Mouse (Mus musculus) midbrain, postnatal 0 days (tissue): ENCODE results near the gene Ldlrad3. TPM values are rescaled to one million over a fixed set of nuclear protein-coding genes. Genes with fewer than 3 reads are reported as not detected.

Source experiments
- ATAC-seq: fragments of 200-750 bp; cut with Nextera tagmentation; 2 replicates; pipeline ENCODE4 v1.8.0; 2017; ENCODE audit warnings: moderate number of reproducible peaks, mild to moderate bottlenecking, moderate TSS enrichment, moderate library complexity; ENCODE audit not compliant: low FRiP score
- DNase-seq: peaks from one replicate; pipeline ENCODE4 v3.0.0-alpha.2; 2015; ENCODE audit warnings: low spot score
- H3K27ac ChIP-seq: fragments of 300-500 bp; sonication (generic); 2 replicates; pipeline ENCODE4 v1.5.1; 2014; ENCODE audit warnings: low read depth, mild to moderate bottlenecking, low read length, mixed read lengths
- H3K27me3 ChIP-seq: fragments of 300-500 bp; sonication (generic); 2 replicates; pipeline ENCODE4 v1.6.1; 2014; ENCODE audit warnings: low read length, control low read depth, mixed read lengths; ENCODE audit not compliant: insufficient read depth
- H3K36me3 ChIP-seq: fragments of 300-500 bp; sonication (generic); 2 replicates; pipeline ENCODE4 v1.6.1; 2014; ENCODE audit warnings: low read length, control low read depth, mixed read lengths; ENCODE audit not compliant: insufficient read depth
- H3K4me1 ChIP-seq: fragments of 300-500 bp; sonication (generic); 2 replicates; pipeline ENCODE4 v1.6.1; 2014; ENCODE audit warnings: mild to moderate bottlenecking, control low read depth, antibody characterized with exemption, low read length, mixed read lengths; ENCODE audit not compliant: insufficient read depth
- H3K4me2 ChIP-seq: fragments of 300-500 bp; sonication (generic); 2 replicates; pipeline ENCODE4 v1.6.1; 2014; ENCODE audit warnings: low read depth, mild to moderate bottlenecking, low read length, mixed read lengths; ENCODE audit not compliant: poor library complexity, severe bottlenecking
- H3K4me3 ChIP-seq: fragments of 300-500 bp; sonication (generic); 2 replicates; pipeline ENCODE4 v1.5.1; 2014; ENCODE audit warnings: low read depth, mild to moderate bottlenecking, low read length, moderate library complexity
- H3K9ac ChIP-seq: fragments of 300-500 bp; sonication (generic); replicated peaks from 2 replicates; pipeline ENCODE4 v1.6.1; 2014; ENCODE audit warnings: mild to moderate bottlenecking, low read length, moderate library complexity, mixed read lengths; ENCODE audit not compliant: poor library complexity, severe bottlenecking
- H3K9me3 ChIP-seq: fragments of 300-500 bp; sonication (generic); 2 replicates; pipeline ENCODE4 v1.6.1; 2016; ENCODE audit warnings: low read length, control low read depth
- CTCF ChIP-seq: IDR thresholded peaks from 2 replicates; pipeline ENCODE4 v1.5.1; 2016; ENCODE audit warnings: antibody characterized with exemption, mild to moderate bottlenecking
- WGBS: fragments of 180-500 bp; shearing (Covaris S2); extraction: QIAGEN DNeasy Blood & Tissue Kit; methylation state at CpG from one replicate; pipeline ENCODE4 v1.1.7; 2014; 5-methylcytosine and 5-hydroxymethylcytosine counted together
- polyA plus RNA-seq: library from polyadenylated mRNA; unstranded; fragments of >200 nt; fragmentation: Nextera tagmentation; extraction: Ambion mirVana; gene quantifications from 2 replicates; pipeline ENCODE4 v1.2.1, GENCODE M21; 2015
- total RNA-seq: library from RNA; depleted of rRNA; stranded (reverse); fragments of >200 nt; gene quantifications from 2 replicates; pipeline ENCODE4 v1.2.3, GENCODE M21; 2014

Ldlrad3 gene
- total and polyA plus RNA-seq, 2 experiments from 2014 or later = 18.4 to 25.0 TPM

GRCm38 (mm10) chr2:102128500-102129030 is 57.6 kb downstream of the Ldlrad3 start:
- Histone ChIP-seq H3K4me2 (no peak overlapping the region), H3K4me1 (peaks cover 13% of the 10 kb centered on the region), H3K4me3 (no peak overlapping the region), H3K9ac (no peak overlapping the region), H3K9me3 (no peaks in the 10 kb centered on the region), H3K27me3 (no peaks in the 10 kb centered on the region), H3K27ac (0 out of 2 replicates have a peak overlapping the region, but pooled peaks have one; percentile 26), H3K36me3 (no peaks in the 10 kb centered on the region)
- DNase-seq (peak; percentile 40), ATAC-seq (no peak)
- TF ChIP-seq CTCF = no peak
- WGBS = 56% methylated on average over 14 of the region's 14 CpGs

- WGBS = 75% methylated on average over 8 of the region's 8 CpGs
- H3K36me3 ChIP-seq = no peaks in the 10 kb centered on the region
- H3K4me1 ChIP-seq = peaks cover 10% of the 10 kb centered on the region; the same call in 1 of the 2 replicates
- H3K4me3 ChIP-seq = no peak overlapping the region
- no peak overlapping the region for H3K4me2 ChIP-seq
- no peak overlapping the region for H3K9ac ChIP-seq
- ATAC-seq (no peak), DNase-seq (no peak)
- H3K9me3 ChIP-seq = no peaks in the 10 kb centered on the region
- H3K27ac ChIP-seq = 0 out of 2 replicates have a peak overlapping the region, but pooled peaks have one; percentile 26
- no peaks in the 10 kb centered on the region for H3K27me3 ChIP-seq
- TF ChIP-seq CTCF = no peak
Measured at GRCm38 (mm10) chr2:102127791-102128387, 58.3 kb downstream of the Ldlrad3 start.

GRCm38 (mm10) chr2:102127221-102127620 is 59.0 kb downstream of the Ldlrad3 start:
- Histone ChIP-seq H3K4me1 (peaks cover 10% of the 10 kb centered on the region; the same call in 1 of the 2 replicates), H3K9ac (no peak overlapping the region), H3K27ac (no peak overlapping the region), H3K36me3 (no peaks in the 10 kb centered on the region), H3K4me2 (no peak overlapping the region), H3K4me3 (no peak overlapping the region), H3K27me3 (no peaks in the 10 kb centered on the region), H3K9me3 (no peaks in the 10 kb centered on the region)
- DNase-seq (no peak), ATAC-seq (no peak)
- no peak for TF ChIP-seq CTCF
- 85% methylated on average over 9 of the region's 9 CpGs for WGBS

- DNase-seq (no peak), ATAC-seq (no peak)
- H3K36me3 ChIP-seq = no peaks in the 10 kb centered on the region
- no peak overlapping the region for H3K4me3 ChIP-seq
- H3K4me1 ChIP-seq = 0 out of 2 replicates have a peak, but pooled peaks cover 8% of the 10 kb centered on the region
- no peak overlapping the region for H3K27ac ChIP-seq
- no peak overlapping the region for H3K4me2 ChIP-seq
- no peaks in the 10 kb centered on the region for H3K27me3 ChIP-seq
- H3K9me3 ChIP-seq = no peaks in the 10 kb centered on the region
- no peak for TF ChIP-seq CTCF
- H3K9ac ChIP-seq = no peak overlapping the region
- WGBS = 85% methylated on average over 7 of the region's 7 CpGs
Measured at GRCm38 (mm10) chr2:102126076-102126475, 60.1 kb downstream of the Ldlrad3 start.

DNA sequence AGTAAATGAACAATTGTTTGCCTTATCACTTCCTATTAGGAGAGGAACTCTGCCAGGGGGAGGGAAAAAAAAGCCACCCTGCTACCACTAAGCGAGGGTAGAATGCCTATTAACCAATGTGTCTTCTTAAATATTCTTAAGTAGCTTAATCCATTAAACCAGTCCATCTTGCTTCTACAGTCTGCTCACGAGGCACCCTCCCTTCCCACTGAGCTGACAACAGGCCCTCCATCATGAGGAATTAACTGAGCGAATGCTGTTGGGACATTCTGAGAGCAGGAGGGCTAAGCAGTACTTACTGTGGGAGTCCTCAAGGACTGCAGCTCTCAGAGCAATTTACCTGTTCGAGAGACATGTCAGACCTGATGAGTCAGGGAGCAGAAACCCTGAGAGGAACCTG is 61.1 kb downstream of the Ldlrad3 start:
- Histone ChIP-seq H3K4me1 (0 out of 2 replicates have a peak, but pooled peaks cover 8% of the 10 kb centered on the region), H3K27ac (no peak overlapping the region), H3K36me3 (no peaks in the 10 kb centered on the region), H3K9ac (no peak overlapping the region), H3K9me3 (no peaks in the 10 kb centered on the region), H3K4me2 (no peak overlapping the region), H3K4me3 (no peak overlapping the region), H3K27me3 (no peaks in the 10 kb centered on the region)
- ATAC-seq (no peak), DNase-seq (no peak)
- WGBS = 68% methylated on average over 4 of the region's 4 CpGs
- no peak for TF ChIP-seq CTCF

DNA sequence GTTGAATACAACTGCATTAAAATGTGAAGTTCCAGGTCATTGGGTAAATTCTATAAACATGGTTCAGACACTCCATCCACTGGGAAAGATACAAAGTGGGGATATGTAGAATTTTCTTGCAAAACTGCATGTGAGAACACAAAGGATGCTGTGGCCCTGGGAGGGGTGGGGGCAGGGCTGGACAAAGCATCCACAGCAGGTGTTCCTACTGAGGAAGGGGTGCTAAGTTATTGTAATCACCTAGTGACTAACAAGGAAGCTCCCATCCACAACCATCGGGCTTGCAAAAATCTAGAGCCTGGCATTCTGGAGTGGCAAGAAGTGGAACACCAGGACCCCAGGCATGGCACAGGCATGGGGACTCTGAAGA is 64.1 kb downstream of the Ldlrad3 start:
- 55% methylated on average over 1 of the region's 1 CpGs for WGBS
- Histone ChIP-seq H3K27me3 (no peaks in the 10 kb centered on the region), H3K4me2 (no peak overlapping the region), H3K36me3 (no peaks in the 10 kb centered on the region), H3K4me3 (no peak overlapping the region), H3K9me3 (no peaks in the 10 kb centered on the region), H3K27ac (0 out of 2 replicates have a peak overlapping the region, but pooled peaks have one; percentile 12), H3K4me1 (peaks cover 6% of the 10 kb centered on the region; the same call in 1 of the 2 replicates), H3K9ac (no peak overlapping the region)
- ATAC-seq = no peak
- TF ChIP-seq CTCF = no peak
- no peak for DNase-seq
